ENCODE assay signal across 8 mouse cellular contexts in genomic region chr13:109752236-109752863, GRCm38 (mm10).
DNase-seq lines count a peak whose midpoint lies in the region; ATAC-seq lines count a peak whose summit lies in the region.
"Had no signal": no experiment of that assay in that cellular context is flagged by ENCODE, and none has a peak within 500 bp of the region (broad histone marks: within the 10 kb centered on the region; RNA-seq: fewer than 3 reads in every experiment).

No protein-coding gene starts in this region.

- no peak overlapping the region for H3K4me3 ChIP-seq in kidney, embryonic 14.5 days (ENCODE audit: low read length)
- H3K4me3 ChIP-seq: myocyte had no signal

- WGBS in kidney, embryonic 14.5 days = 16% methylated on average over 8 of the region's 8 CpGs

- no peak for ATAC-seq in kidney, embryonic 14.5 days (ENCODE audit: low FRiP score, low TSS enrichment)
- ATAC-seq in common myeloid progenitor, adult 5-6 weeks (replicated peaks; ENCODE audit: low read depth, poor library complexity, severe bottlenecking) = peak; percentile 62; the same call in 1 of the 2 replicates
- peak; percentile 56 to 76 for ATAC-seq in hematopoietic stem cell, adult 5-6 weeks (replicated peaks in 1 of 2; ENCODE audit: insufficient read depth in 1 of 2, low FRiP score in 2 of 2, low TSS enrichment in 1 of 2, low read depth in 1 of 2, poor library complexity in 2 of 2, severe bottlenecking in 2 of 2)

- H3K36me3 ChIP-seq in kidney, embryonic 14.5 days (ENCODE audit: control insufficient read depth, insufficient read depth, low read length) = no peaks in the 10 kb centered on the region

- H3K9me3 ChIP-seq in kidney, embryonic 14.5 days (ENCODE audit: control insufficient read depth, low read length) = no peaks in the 10 kb centered on the region

- H3K9ac ChIP-seq in kidney, embryonic 14.5 days (ENCODE audit: low read depth, low read length) = no peak overlapping the region

- H3K4me2 ChIP-seq in kidney, embryonic 14.5 days (replicated peaks; ENCODE audit: low read depth, low read length) = no peak overlapping the region

- no peaks in the 10 kb centered on the region for H3K27me3 ChIP-seq in kidney, embryonic 14.5 days (ENCODE audit: control insufficient read depth, insufficient read depth, low read length)

- peak; percentile 19 for DNase-seq in kidney, adult 11 months
- peak; percentile 63 for DNase-seq in mesoderm, embryonic 11.5 days (ENCODE audit: low read depth, low spot score)
- no peak for DNase-seq in spleen, adult 18-20 months
- no peak for DNase-seq in spleen, postnatal 4 days (ENCODE audit: low spot score in 2 of 2)

- H3K4me1 ChIP-seq in kidney, embryonic 14.5 days (ENCODE audit: control insufficient read depth, insufficient read depth, low read length) = 0 out of 2 replicates have a peak, but pooled peaks cover 4% of the 10 kb centered on the region

- no peak overlapping the region for H3K27ac ChIP-seq in kidney, embryonic 14.5 days (ENCODE audit: low read depth, low read length)

Comparison
In these comparisons a context has a peak if more than half of its experiments do, and no peak if none do; other contexts are left out.
1. DNase-seq: peak in kidney, adult 11 months (single experiment) and mesoderm, embryonic 11.5 days (single experiment); none in spleen, adult 18-20 months (0 of 2) and spleen, postnatal 4 days (0 of 2).